Mouse (Mus musculus): ENCODE measurements at regions not wholly inside any gene's neighbourhood (a gene's known extent, or its start where the extent isn't known, plus 50 kb on each side); places are given as distances from the start of the nearest gene placed in this dataset.
"Not testable (repeated sequence)": the region's sequence is repeated elsewhere in the genome, so short reads cannot be mapped to it uniquely, and the experiment has no call there.

DNA sequence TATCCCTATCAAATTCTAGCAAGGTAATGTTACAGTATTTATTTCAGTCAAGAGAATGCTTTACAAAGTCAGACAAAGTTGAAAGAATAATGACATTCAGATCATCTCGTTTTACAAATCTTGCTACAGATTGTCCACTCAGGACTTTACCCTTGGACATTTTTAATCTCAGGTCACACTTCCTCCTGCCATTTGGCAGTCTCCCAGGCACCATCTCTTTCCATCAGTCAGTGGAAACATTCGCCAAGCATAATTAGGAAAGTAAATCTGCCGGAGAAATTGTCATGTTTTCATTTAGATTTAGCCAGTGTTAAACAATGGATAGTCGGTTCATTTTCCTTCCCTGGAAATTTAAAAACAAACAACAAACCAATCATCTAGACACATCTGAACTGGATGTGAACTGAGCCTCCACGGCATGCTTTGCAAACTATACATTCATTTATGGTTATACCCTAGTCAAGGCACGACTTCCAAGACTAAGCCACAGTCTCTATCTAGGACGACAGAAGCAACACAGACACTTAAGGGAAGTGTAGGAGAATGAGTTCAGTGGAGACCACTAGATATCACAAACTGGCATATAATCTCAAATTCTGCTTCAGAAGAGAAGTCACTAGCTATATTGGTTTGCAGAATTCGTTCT lies 839.4 kb downstream of the Cypt12 start:
- no peak overlapping the region for H3K27ac ChIP-seq (ENCODE audit: control insufficient read depth, insufficient read depth, low read length)
- no peak for TF ChIP-seq POLR2A (IDR thresholded peaks at IDR 0.05; ENCODE audit: control insufficient read depth, extremely low read depth, insufficient read depth, low read length, poor library complexity)
- no peak for TF ChIP-seq CTCF (IDR thresholded peaks at IDR 0.05; ENCODE audit: borderline replicate concordance, control insufficient read depth, extremely low read depth, insufficient read depth, low read length, poor library complexity)

DNA sequence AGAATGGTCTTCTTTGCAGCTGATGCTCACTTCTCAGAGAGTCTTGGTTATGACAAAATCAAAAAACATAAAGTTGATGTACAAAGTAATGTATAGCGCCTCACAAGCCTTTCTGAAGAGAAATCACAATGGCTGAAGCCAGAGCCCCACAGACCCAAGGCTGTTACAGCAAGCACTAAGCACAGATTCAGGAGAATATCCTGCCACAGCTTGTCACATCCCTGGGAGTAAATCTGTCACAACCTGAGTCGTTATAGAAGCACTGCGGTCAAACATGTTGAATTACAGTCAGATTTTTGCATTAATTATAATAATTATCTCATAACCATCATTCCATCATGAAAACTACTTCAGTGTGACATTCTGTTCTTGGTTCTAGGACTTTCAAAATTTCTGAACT lies 825.7 kb downstream of the 1700064H15Rik start:
- no peaks in the 10 kb centered on the region for H3K36me3 ChIP-seq (ENCODE audit: control insufficient read depth, insufficient read depth, low read length)
- H3K4me1 ChIP-seq (replicated peaks; ENCODE audit: control insufficient read depth, insufficient read depth, low read length) = no peaks in the 10 kb centered on the region
- no peaks in the 10 kb centered on the region for H3K27me3 ChIP-seq (ENCODE audit: control insufficient read depth, insufficient read depth, low read length)
- DNase-seq = no peak
- no peak for TF ChIP-seq CTCF (IDR thresholded peaks at IDR 0.05; ENCODE audit: borderline replicate concordance, control insufficient read depth, extremely low read depth, insufficient read depth, low read length, poor library complexity)
- TF ChIP-seq POLR2A (IDR thresholded peaks at IDR 0.05; ENCODE audit: control insufficient read depth, extremely low read depth, insufficient read depth, low read length, poor library complexity) = no peak
- no peak overlapping the region for H3K4me3 ChIP-seq (ENCODE audit: control insufficient read depth, insufficient read depth, low read length)
- no peak overlapping the region for H3K27ac ChIP-seq (ENCODE audit: control insufficient read depth, insufficient read depth, low read length)
- WGBS = 85% methylated on average over 3 of the region's 3 CpGs

More for the DNA sequence above, 839.4 kb downstream of the Cypt12 start:
- no peak for DNase-seq
- 67% methylated on average over 8 of the region's 8 CpGs for WGBS
- no peaks in the 10 kb centered on the region for H3K4me1 ChIP-seq (replicated peaks; ENCODE audit: control insufficient read depth, insufficient read depth, low read length)
- no peaks in the 10 kb centered on the region for H3K27me3 ChIP-seq (ENCODE audit: control insufficient read depth, insufficient read depth, low read length)
- H3K4me3 ChIP-seq (ENCODE audit: control insufficient read depth, insufficient read depth, low read length) = no peak overlapping the region
- H3K36me3 ChIP-seq (ENCODE audit: control insufficient read depth, insufficient read depth, low read length) = no peaks in the 10 kb centered on the region

DNA sequence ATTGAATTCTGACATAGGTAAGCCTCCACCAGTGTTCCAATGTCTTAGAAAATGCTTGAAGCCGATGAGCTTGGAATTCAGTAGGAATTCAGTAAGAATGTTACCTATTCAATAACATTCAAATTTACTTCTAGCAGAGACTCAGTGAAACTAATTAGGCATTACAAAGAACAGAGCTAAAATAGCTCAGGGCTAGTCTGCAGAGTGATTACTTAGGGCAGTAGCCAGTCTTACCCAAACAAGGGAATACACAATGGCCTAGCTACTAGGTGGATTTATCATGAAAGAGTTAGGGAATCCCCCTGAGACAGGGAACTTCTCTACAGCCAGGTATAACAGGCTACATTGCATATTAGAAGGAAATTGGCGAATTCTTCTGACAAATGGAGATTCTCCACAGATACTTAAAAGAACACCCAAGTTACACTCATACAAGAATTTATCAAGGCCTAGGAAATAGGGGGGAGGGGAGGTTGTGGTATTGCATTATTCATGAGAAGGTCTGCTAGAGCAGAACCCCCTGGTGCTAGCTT lies 799.6 kb downstream of the 1700064H15Rik start:
- H3K27ac ChIP-seq (ENCODE audit: control insufficient read depth, insufficient read depth, low read length) = not testable (repeated sequence)
- 49% methylated on average over 2 of the region's 2 CpGs for WGBS

DNA sequence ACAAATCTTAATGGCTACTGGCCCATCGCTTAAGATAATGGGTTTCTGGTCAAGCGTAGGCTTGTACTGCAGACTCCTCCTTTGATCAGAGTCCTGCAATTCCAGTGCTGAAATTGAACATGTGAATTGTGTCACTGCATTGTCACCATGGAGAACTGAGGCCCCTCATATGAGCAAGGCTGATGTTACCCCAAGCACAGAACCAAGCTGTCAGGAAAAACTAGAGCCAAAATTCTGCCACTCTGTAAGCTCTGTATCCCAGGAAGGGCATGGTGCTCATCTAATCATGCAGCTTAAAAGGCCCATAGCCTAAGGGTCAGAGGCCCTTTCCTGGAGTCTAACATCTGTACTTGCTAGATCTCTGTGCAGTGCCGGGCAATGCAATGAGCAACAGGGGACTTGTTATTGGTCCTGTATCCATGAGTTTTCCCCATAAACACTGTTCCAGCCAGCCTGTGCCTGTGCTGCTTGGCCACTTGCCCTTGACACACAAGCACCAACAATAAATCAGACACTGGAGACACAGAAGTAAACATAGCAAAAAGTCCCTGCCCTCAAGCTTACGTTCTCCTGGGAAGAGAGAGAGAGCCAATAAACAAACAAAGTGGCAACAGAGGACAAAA lies 760.2 kb downstream of the 1700064H15Rik start:
- H3K27me3 ChIP-seq (ENCODE audit: control insufficient read depth, insufficient read depth, low read length) = no peaks in the 10 kb centered on the region
- WGBS = 79% methylated on average over 4 of the region's 4 CpGs
- no peak overlapping the region for H3K27ac ChIP-seq (ENCODE audit: control insufficient read depth, insufficient read depth, low read length)
- H3K36me3 ChIP-seq (ENCODE audit: control insufficient read depth, insufficient read depth, low read length) = no peaks in the 10 kb centered on the region
- no peak for DNase-seq
- no peak overlapping the region for H3K4me3 ChIP-seq (ENCODE audit: control insufficient read depth, insufficient read depth, low read length)
- TF ChIP-seq CTCF (IDR thresholded peaks at IDR 0.05; ENCODE audit: borderline replicate concordance, control insufficient read depth, extremely low read depth, insufficient read depth, low read length, poor library complexity) (no peak), POLR2A (IDR thresholded peaks at IDR 0.05; ENCODE audit: control insufficient read depth, extremely low read depth, insufficient read depth, low read length, poor library complexity) (no peak)
- H3K4me1 ChIP-seq (replicated peaks; ENCODE audit: control insufficient read depth, insufficient read depth, low read length) = no peaks in the 10 kb centered on the region

More for the DNA sequence above, 799.6 kb downstream of the 1700064H15Rik start:
- H3K4me3 ChIP-seq (ENCODE audit: control insufficient read depth, insufficient read depth, low read length); H3K27me3 ChIP-seq (ENCODE audit: control insufficient read depth, insufficient read depth, low read length); DNase-seq; H3K4me1 ChIP-seq (replicated peaks; ENCODE audit: control insufficient read depth, insufficient read depth, low read length); H3K36me3 ChIP-seq (ENCODE audit: control insufficient read depth, insufficient read depth, low read length): not testable (repeated sequence)

DNA sequence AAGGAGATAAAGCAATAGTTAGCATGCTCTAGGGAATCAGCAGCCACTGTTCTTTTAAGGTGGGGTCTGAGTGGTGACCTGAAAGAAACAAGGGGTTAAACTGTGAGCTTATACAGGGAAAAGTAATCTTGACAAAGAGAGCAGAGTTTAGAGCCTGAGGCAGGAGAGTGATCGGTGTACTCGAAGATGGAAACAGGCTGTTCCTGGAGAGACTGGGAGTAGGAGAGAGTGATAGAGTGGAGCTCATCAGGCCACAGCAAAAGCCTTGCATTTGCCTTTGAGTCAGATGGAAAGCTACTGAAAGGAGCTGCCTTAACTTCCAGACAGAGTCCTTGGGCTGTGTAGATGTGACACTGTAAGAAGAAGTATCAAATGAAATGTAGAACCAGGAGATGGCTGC lies 759.7 kb downstream of the 1700064H15Rik start:
- H3K4me1 ChIP-seq (replicated peaks; ENCODE audit: control insufficient read depth, insufficient read depth, low read length) = no peaks in the 10 kb centered on the region
- no peak overlapping the region for H3K4me3 ChIP-seq (ENCODE audit: control insufficient read depth, insufficient read depth, low read length)
- WGBS = 60% methylated on average over 2 of the region's 2 CpGs
- no peak overlapping the region for H3K27ac ChIP-seq (ENCODE audit: control insufficient read depth, insufficient read depth, low read length)
- TF ChIP-seq POLR2A (IDR thresholded peaks at IDR 0.05; ENCODE audit: control insufficient read depth, extremely low read depth, insufficient read depth, low read length, poor library complexity) (no peak), CTCF (IDR thresholded peaks at IDR 0.05; ENCODE audit: borderline replicate concordance, control insufficient read depth, extremely low read depth, insufficient read depth, low read length, poor library complexity) (no peak)
- no peaks in the 10 kb centered on the region for H3K27me3 ChIP-seq (ENCODE audit: control insufficient read depth, insufficient read depth, low read length)
- H3K36me3 ChIP-seq (ENCODE audit: control insufficient read depth, insufficient read depth, low read length) = no peaks in the 10 kb centered on the region
- DNase-seq = no peak

DNA sequence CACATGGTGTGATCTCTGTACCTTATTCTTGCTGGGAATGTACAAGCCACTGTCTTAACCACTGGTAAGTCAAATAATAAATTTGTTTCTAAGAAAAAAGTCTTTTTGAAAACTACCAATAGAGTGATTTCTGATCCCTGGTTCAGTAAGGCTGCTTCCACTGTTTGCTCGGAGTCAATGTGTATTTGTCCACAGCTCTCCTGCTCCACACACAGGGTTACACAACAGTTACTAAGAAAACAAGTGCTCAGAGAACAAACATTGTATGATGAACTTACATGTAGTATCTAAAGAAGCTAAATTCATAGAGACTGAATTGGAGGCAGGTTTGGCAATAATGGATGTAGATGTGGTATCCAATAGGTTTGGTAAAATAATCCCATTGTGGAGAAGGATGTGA lies 751.4 kb downstream of the 1700064H15Rik start:
- Histone ChIP-seq H3K4me1 (replicated peaks; ENCODE audit: control insufficient read depth, insufficient read depth, low read length) (no peaks in the 10 kb centered on the region), H3K27me3 (ENCODE audit: control insufficient read depth, insufficient read depth, low read length) (no peaks in the 10 kb centered on the region), H3K36me3 (ENCODE audit: control insufficient read depth, insufficient read depth, low read length) (no peaks in the 10 kb centered on the region), H3K4me3 (ENCODE audit: control insufficient read depth, insufficient read depth, low read length) (no peak overlapping the region), H3K27ac (ENCODE audit: control insufficient read depth, insufficient read depth, low read length) (no peak overlapping the region)
- 91% methylated on average over 1 of the region's 1 CpGs for WGBS
- no peak for TF ChIP-seq POLR2A (IDR thresholded peaks at IDR 0.05; ENCODE audit: control insufficient read depth, extremely low read depth, insufficient read depth, low read length, poor library complexity)
- no peak for TF ChIP-seq CTCF (IDR thresholded peaks at IDR 0.05; ENCODE audit: borderline replicate concordance, control insufficient read depth, extremely low read depth, insufficient read depth, low read length, poor library complexity)
- no peak for DNase-seq

All from thymus, adult 2 months (tissue).